ENCODE assay signal across 10 mouse cellular contexts in the genomic region with DNA sequence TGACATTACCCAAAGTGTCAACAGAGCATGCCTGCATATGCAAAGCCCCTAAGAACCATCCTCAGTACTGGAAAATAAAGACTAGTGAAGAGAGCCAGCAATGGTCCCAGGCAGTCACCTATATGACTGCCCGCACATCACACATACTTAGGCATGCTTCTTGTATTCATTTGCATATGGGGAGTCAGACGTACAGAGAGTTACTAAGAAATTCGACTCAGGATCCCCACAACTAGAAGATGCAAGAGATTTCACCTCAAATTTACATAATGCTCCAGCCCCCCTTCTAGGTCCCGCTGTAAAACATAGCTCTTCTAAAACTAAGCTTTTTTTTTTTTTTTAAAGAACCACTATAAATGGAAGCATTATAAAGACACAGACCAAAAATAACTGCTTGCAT.
"Had no signal": no experiment of that assay in that cellular context is flagged by ENCODE, and none has a peak within 500 bp of the region (broad histone marks: within the 10 kb centered on the region; RNA-seq: fewer than 3 reads in every experiment).

No protein-coding gene starts in this region.

- DNase-seq: lung, adult 18-20 months; lung, embryonic 14.5 days; lung, postnatal 10 days; lung, postnatal 36 days; right cerebral cortex, postnatal 14 days; thymus, adult 18-20 months; thymus, postnatal 14 days; thymus, postnatal 36 days had no signal

- ATAC-seq: midbrain, embryonic 13.5 days; midbrain, embryonic 15.5 days had no signal
